In the genomic region with DNA sequence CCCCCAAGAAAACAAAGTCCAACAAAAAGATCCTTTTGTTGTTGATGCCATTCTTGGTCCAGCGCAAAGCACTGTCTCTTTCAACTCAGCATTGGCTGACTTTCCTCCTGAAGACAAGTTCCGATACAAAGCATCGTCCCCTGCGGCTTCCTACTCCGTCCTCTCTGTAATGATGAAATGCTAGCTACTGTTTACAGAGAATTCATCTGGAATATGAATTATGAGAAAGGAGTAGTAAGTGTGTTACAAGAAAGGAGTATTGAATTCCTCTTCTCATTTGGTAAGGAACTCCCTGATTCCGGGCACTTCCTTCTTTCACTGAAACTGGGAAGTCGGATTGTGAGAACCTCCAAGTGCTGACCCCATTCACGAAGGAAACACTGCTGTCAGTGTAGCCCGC, we compare ENCODE assay signal across 20 mouse cellular contexts.
DNase-seq lines count a peak whose midpoint lies in the region; ATAC-seq and TF ChIP-seq lines count a peak whose summit lies in the region.
"Had no signal": no experiment of that assay in that cellular context is flagged by ENCODE, and none has a peak within 500 bp of the region (broad histone marks: within the 10 kb centered on the region; RNA-seq: fewer than 3 reads in every experiment).

No protein-coding gene starts in this region.

- H3K4me3 ChIP-seq in forebrain, embryonic 15.5 days = no peak overlapping the region
- H3K4me3 ChIP-seq in forebrain, embryonic 10.5 days = no peak overlapping the region
- no peak overlapping the region for H3K4me3 ChIP-seq in hindbrain, embryonic 14.5 days (replicated peaks; ENCODE audit: low read length)
- no peak overlapping the region for H3K4me3 ChIP-seq in hindbrain, embryonic 13.5 days
- peak overlapping the region; percentile 32; the same call in 1 of the 2 replicates for H3K4me3 ChIP-seq in midbrain, embryonic 10.5 days
- no peak overlapping the region for H3K4me3 ChIP-seq in olfactory bulb, adult 2 months (ENCODE audit: insufficient read depth, low read depth, low read length)
- H3K4me3 ChIP-seq: embryonic facial prominence, embryonic 12.5 days; limb, embryonic 10.5 days; lung, embryonic 15.5 days; neural tube, embryonic 13.5 days had no signal

- DNase-seq in forebrain, embryonic 10.5 days (ENCODE audit: extremely low spot score, low spot score) = no peak
- DNase-seq in hindbrain, embryonic 14.5 days (ENCODE audit: low spot score) = no peak
- DNase-seq in midbrain, embryonic 10.5 days (ENCODE audit: low spot score) = no peak
- no peak for DNase-seq in cerebellum, adult 9-11 months
- no peak for DNase-seq in adrenal gland, postnatal 14 days
- DNase-seq: adrenal gland, adult 2 months; cerebellum, adult 11-12 months; heart, postnatal 10 days; right cerebral cortex, postnatal 25 days; thymus, postnatal 36 days had no signal

- 33% methylated on average over 9 of the region's 9 CpGs for WGBS in forebrain, embryonic 15.5 days
- 55% methylated on average over 9 of the region's 9 CpGs for WGBS in forebrain, embryonic 10.5 days
- WGBS in hindbrain, embryonic 14.5 days = 39% methylated on average over 9 of the region's 9 CpGs
- 46% methylated on average over 9 of the region's 9 CpGs for WGBS in hindbrain, embryonic 13.5 days
- 38% methylated on average over 9 of the region's 9 CpGs for WGBS in midbrain, embryonic 10.5 days
- WGBS in olfactory bulb, adult 2 months = 42% methylated on average over 9 of the region's 9 CpGs

- peaks cover 55% of the 10 kb centered on the region for H3K4me1 ChIP-seq in forebrain, embryonic 15.5 days
- peaks cover 35% of the 10 kb centered on the region for H3K4me1 ChIP-seq in forebrain, embryonic 10.5 days
- peaks cover 15% of the 10 kb centered on the region for H3K4me1 ChIP-seq in hindbrain, embryonic 14.5 days (replicated peaks; ENCODE audit: control insufficient read depth, insufficient read depth, low read length)
- peaks cover 45% of the 10 kb centered on the region for H3K4me1 ChIP-seq in hindbrain, embryonic 13.5 days (replicated peaks)
- peaks cover 85% of the 10 kb centered on the region for H3K4me1 ChIP-seq in midbrain, embryonic 10.5 days
- peaks cover 13% of the 10 kb centered on the region for H3K4me1 ChIP-seq in olfactory bulb, adult 2 months (ENCODE audit: control insufficient read depth, insufficient read depth, low read length)

- H3K9me3 ChIP-seq in forebrain, embryonic 15.5 days = no peaks in the 10 kb centered on the region
- no peaks in the 10 kb centered on the region for H3K9me3 ChIP-seq in forebrain, embryonic 10.5 days
- no peaks in the 10 kb centered on the region for H3K9me3 ChIP-seq in hindbrain, embryonic 14.5 days (ENCODE audit: control insufficient read depth, low read length)
- H3K9me3 ChIP-seq in hindbrain, embryonic 13.5 days = no peaks in the 10 kb centered on the region
- no peaks in the 10 kb centered on the region for H3K9me3 ChIP-seq in midbrain, embryonic 10.5 days (replicated peaks)
- H3K9me3 ChIP-seq: embryonic facial prominence, embryonic 12.5 days; limb, embryonic 10.5 days; lung, embryonic 15.5 days; neural tube, embryonic 13.5 days had no signal

- no peak for ATAC-seq in forebrain, embryonic 15.5 days (replicated peaks)
- ATAC-seq in hindbrain, embryonic 14.5 days (ENCODE audit: low FRiP score) = no peak
- ATAC-seq in hindbrain, embryonic 13.5 days (ENCODE audit: low FRiP score) = no peak
- ATAC-seq: inflammation-experienced regulatory T-cells, adult 6 months had no signal

- no peaks in the 10 kb centered on the region for H3K36me3 ChIP-seq in forebrain, embryonic 15.5 days
- H3K36me3 ChIP-seq in forebrain, embryonic 10.5 days (replicated peaks) = no peaks in the 10 kb centered on the region
- no peaks in the 10 kb centered on the region for H3K36me3 ChIP-seq in hindbrain, embryonic 14.5 days (replicated peaks; ENCODE audit: control insufficient read depth, insufficient read depth)
- H3K36me3 ChIP-seq in hindbrain, embryonic 13.5 days = no peaks in the 10 kb centered on the region
- H3K36me3 ChIP-seq in midbrain, embryonic 10.5 days = no peaks in the 10 kb centered on the region
- H3K36me3 ChIP-seq: embryonic facial prominence, embryonic 12.5 days; limb, embryonic 10.5 days; lung, embryonic 15.5 days; neural tube, embryonic 13.5 days had no signal

- H3K4me2 ChIP-seq in forebrain, embryonic 15.5 days (replicated peaks) = peak overlapping the region; percentile 22
- 0 out of 2 replicates have a peak overlapping the region, but pooled peaks have one; percentile 6 for H3K4me2 ChIP-seq in hindbrain, embryonic 14.5 days (replicated peaks)
- no peak overlapping the region for H3K4me2 ChIP-seq in hindbrain, embryonic 13.5 days
- H3K4me2 ChIP-seq: embryonic facial prominence, embryonic 12.5 days; liver, embryonic 11.5 days; lung, embryonic 15.5 days; neural tube, embryonic 13.5 days had no signal

- H3K9ac ChIP-seq in forebrain, embryonic 15.5 days (replicated peaks) = no peak overlapping the region
- H3K9ac ChIP-seq in hindbrain, embryonic 14.5 days = no peak overlapping the region
- H3K9ac ChIP-seq in hindbrain, embryonic 13.5 days = no peak overlapping the region
- H3K9ac ChIP-seq: embryonic facial prominence, embryonic 12.5 days; lung, embryonic 15.5 days; neural tube, embryonic 13.5 days had no signal

- no peak for TF ChIP-seq CTCF in olfactory bulb, adult 2 months (IDR thresholded peaks at IDR 0.05; ENCODE audit: insufficient read depth, low read depth, low read length)

- no peaks in the 10 kb centered on the region for H3K27me3 ChIP-seq in forebrain, embryonic 15.5 days
- peaks cover 30% of the 10 kb centered on the region for H3K27me3 ChIP-seq in forebrain, embryonic 10.5 days (ENCODE audit: poor library complexity, severe bottlenecking)
- no peaks in the 10 kb centered on the region for H3K27me3 ChIP-seq in hindbrain, embryonic 14.5 days (ENCODE audit: control insufficient read depth, insufficient read depth, low read length)
- no peaks in the 10 kb centered on the region for H3K27me3 ChIP-seq in hindbrain, embryonic 13.5 days
- H3K27me3 ChIP-seq in midbrain, embryonic 10.5 days (ENCODE audit: low read depth, poor library complexity, severe bottlenecking) = peaks cover 7% of the 10 kb centered on the region; the same call in 1 of the 2 replicates
- H3K27me3 ChIP-seq: embryonic facial prominence, embryonic 12.5 days; lung, embryonic 15.5 days; neural tube, embryonic 13.5 days had no signal

- H3K27ac ChIP-seq in forebrain, embryonic 15.5 days (replicated peaks) = peak overlapping the region; percentile 35; the same call in 1 of the 2 replicates
- no peak overlapping the region for H3K27ac ChIP-seq in forebrain, embryonic 10.5 days
- H3K27ac ChIP-seq in hindbrain, embryonic 14.5 days = no peak overlapping the region
- H3K27ac ChIP-seq in hindbrain, embryonic 13.5 days = no peak overlapping the region
- peak overlapping the region; percentile 81 for H3K27ac ChIP-seq in midbrain, embryonic 10.5 days (replicated peaks)
- peak overlapping the region; percentile 93 for H3K27ac ChIP-seq in olfactory bulb, adult 2 months (ENCODE audit: insufficient read depth, low read depth, low read length)
- H3K27ac ChIP-seq: embryonic facial prominence, embryonic 12.5 days; limb, embryonic 10.5 days; lung, embryonic 15.5 days; macrophage; neural tube, embryonic 13.5 days had no signal

- no peak for TF ChIP-seq POLR2A in olfactory bulb, adult 2 months (IDR thresholded peaks at IDR 0.05; ENCODE audit: insufficient read depth, low read depth, low read length)

Comparison
In these comparisons a context has a peak if more than half of its experiments do, and no peak if none do; other contexts are left out.
1. H3K27ac ChIP-seq: peak in forebrain, embryonic 15.5 days (single experiment), midbrain, embryonic 10.5 days (single experiment) and olfactory bulb, adult 2 months (single experiment); none in forebrain, embryonic 10.5 days (single experiment), hindbrain, embryonic 14.5 days (single experiment) and hindbrain, embryonic 13.5 days (single experiment).